In the genomic region with DNA sequence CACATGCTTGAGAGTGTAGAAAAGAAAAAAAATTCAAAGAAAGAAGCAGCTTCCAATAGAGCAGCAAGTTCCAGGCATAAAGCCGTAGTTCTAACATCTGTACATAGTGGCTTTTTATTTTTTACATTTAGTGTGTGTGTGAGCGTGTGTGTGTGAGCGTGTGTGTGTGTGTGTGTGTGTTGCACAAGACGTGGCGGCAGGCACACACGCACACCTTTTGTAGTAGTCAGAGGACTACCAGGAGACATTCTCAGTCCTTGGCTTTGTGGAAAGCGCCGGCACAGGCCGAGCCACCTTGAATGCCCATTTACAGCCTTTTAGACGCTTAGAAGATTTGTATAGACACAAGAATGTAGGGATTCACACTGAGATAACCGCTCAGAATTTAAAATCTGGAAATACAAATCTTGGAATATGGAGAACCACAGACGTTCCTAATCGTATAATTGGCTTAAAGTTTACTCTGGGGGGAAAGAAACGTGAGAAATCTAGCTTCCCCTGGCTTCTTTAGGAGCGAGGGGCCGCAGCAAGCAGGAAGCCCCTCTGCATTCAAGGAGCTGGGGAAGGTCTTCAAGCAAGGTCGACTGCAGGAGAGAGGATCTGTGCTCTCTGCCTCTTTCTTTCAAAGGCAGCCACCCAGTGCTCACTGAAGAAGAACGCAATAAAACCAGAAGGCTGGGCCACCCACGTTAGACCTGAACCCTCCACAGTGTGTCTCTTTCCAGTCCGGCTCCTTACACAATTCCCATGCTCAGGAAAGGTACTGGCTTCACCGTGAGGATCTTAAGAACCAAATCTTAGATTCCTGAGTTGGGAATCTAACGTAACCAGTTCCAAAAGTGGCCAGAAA, we compare ENCODE assay signal across 14 mouse cellular contexts. TPM values are rescaled to one million over a fixed set of nuclear protein-coding genes. Genes with fewer than 3 reads are reported as not detected.
DNase-seq lines count a peak whose midpoint lies in the region; ATAC-seq and TF ChIP-seq lines count a peak whose summit lies in the region.
"Had no signal": no experiment of that assay in that cellular context is flagged by ENCODE, and none has a peak within 500 bp of the region (broad histone marks: within the 10 kb centered on the region; RNA-seq: fewer than 3 reads in every experiment).

No protein-coding gene starts in this region.

- no peak for DNase-seq in heart, postnatal 36 days
- no peak for DNase-seq in kidney, postnatal 0 days (ENCODE audit: low spot score)
- DNase-seq in kidney, adult 11 months, result no peak
- peak; percentile 46 for DNase-seq in limb, embryonic 10.5 days (ENCODE audit: low spot score)
- peak; percentile 17 for DNase-seq in neural tube, embryonic 10.5 days (ENCODE audit: extremely low spot score, low spot score)
- DNase-seq in gastrocnemius, adult 8-10 months (ENCODE audit: low spot score in 2 of 2), result no peak
- no peak for DNase-seq in liver, embryonic 11.5 days (ENCODE audit: low spot score)
- DNase-seq: adrenal gland, postnatal 14 days; cerebellum, adult 2 months; kidney, postnatal 25 days; liver, postnatal 0 days had no signal

- no peak for ATAC-seq in heart, embryonic 11.5 days (replicated peaks; ENCODE audit: insufficient number of reproducible peaks, low FRiP score, low TSS enrichment)
- ATAC-seq in kidney, postnatal 0 days (replicated peaks; ENCODE audit: low FRiP score, low read depth), result no peak
- no peak for ATAC-seq in liver, embryonic 11.5 days (replicated peaks; ENCODE audit: low FRiP score)
- ATAC-seq: liver, postnatal 0 days had no signal

- peaks cover 8% of the 10 kb centered on the region for H3K4me1 ChIP-seq in heart, embryonic 11.5 days (ENCODE audit: control insufficient read depth, insufficient read depth, low read length)
- no peaks in the 10 kb centered on the region for H3K4me1 ChIP-seq in kidney, postnatal 0 days (replicated peaks; ENCODE audit: insufficient read depth, low read length)
- peaks cover 29% of the 10 kb centered on the region for H3K4me1 ChIP-seq in limb, embryonic 10.5 days
- no peaks in the 10 kb centered on the region for H3K4me1 ChIP-seq in liver, embryonic 11.5 days (replicated peaks; ENCODE audit: control insufficient read depth, insufficient read depth, low read length)

- intact Hi-C loops in heart, postnatal 36 days (cut with DNase I), result loop anchor here (10.0 kb wide), 1 partner anchor 137 kb away; no protein-coding TSS in a partner anchor

- TF ChIP-seq CTCF in kidney, postnatal 0 days (IDR thresholded peaks at IDR 0.05; ENCODE audit: low read depth), result no peak

- H3K4me2 ChIP-seq in heart, embryonic 11.5 days, result peak overlapping the region; percentile 7; the same call in 1 of the 2 replicates
- peak overlapping the region; percentile 23 for H3K4me2 ChIP-seq in kidney, postnatal 0 days (ENCODE audit: low read length)
- no peak overlapping the region for H3K4me2 ChIP-seq in liver, embryonic 11.5 days

- H3K27ac ChIP-seq in heart, embryonic 11.5 days (ENCODE audit: low read depth, low read length), result no peak overlapping the region
- no peak overlapping the region for H3K27ac ChIP-seq in kidney, postnatal 0 days
- H3K27ac ChIP-seq in limb, embryonic 10.5 days, result no peak overlapping the region
- no peak overlapping the region for H3K27ac ChIP-seq in liver, embryonic 11.5 days (ENCODE audit: low read depth, low read length)

- no peaks in the 10 kb centered on the region for H3K36me3 ChIP-seq in heart, embryonic 11.5 days (ENCODE audit: control insufficient read depth, insufficient read depth, low read length)
- no peaks in the 10 kb centered on the region for H3K36me3 ChIP-seq in kidney, postnatal 0 days (ENCODE audit: insufficient read depth, low read length)
- no peaks in the 10 kb centered on the region for H3K36me3 ChIP-seq in limb, embryonic 10.5 days
- no peaks in the 10 kb centered on the region for H3K36me3 ChIP-seq in liver, embryonic 11.5 days (ENCODE audit: control insufficient read depth, insufficient read depth, low read length)

- no peak overlapping the region for H3K9ac ChIP-seq in heart, embryonic 11.5 days (ENCODE audit: low read depth, low read length)
- no peak overlapping the region for H3K9ac ChIP-seq in kidney, postnatal 0 days (ENCODE audit: low read depth, low read length)
- no peak overlapping the region for H3K9ac ChIP-seq in liver, embryonic 11.5 days (ENCODE audit: low read depth, low read length)
- H3K9ac ChIP-seq: liver, postnatal 0 days had no signal

- H3K4me3 ChIP-seq in heart, embryonic 11.5 days (ENCODE audit: low read depth, low read length), result no peak overlapping the region
- 0 out of 2 replicates have a peak overlapping the region, but pooled peaks have one; percentile 6 for H3K4me3 ChIP-seq in kidney, postnatal 0 days (replicated peaks; ENCODE audit: low read depth, low read length)
- peak overlapping the region; percentile 13; the same call in 1 of the 2 replicates for H3K4me3 ChIP-seq in limb, embryonic 10.5 days
- no peak overlapping the region for H3K4me3 ChIP-seq in liver, embryonic 11.5 days (ENCODE audit: low read depth, low read length)

- peaks cover 91% of the 10 kb centered on the region for H3K27me3 ChIP-seq in heart, embryonic 11.5 days (ENCODE audit: control insufficient read depth, insufficient read depth, low read length)
- peaks cover 98% of the 10 kb centered on the region for H3K27me3 ChIP-seq in kidney, postnatal 0 days (ENCODE audit: insufficient read depth, low read length)
- peaks cover 100% of the 10 kb centered on the region for H3K27me3 ChIP-seq in limb, embryonic 10.5 days (ENCODE audit: low read depth, poor library complexity, severe bottlenecking)
- H3K27me3 ChIP-seq in liver, embryonic 11.5 days (replicated peaks; ENCODE audit: control insufficient read depth, insufficient read depth, low read length), result peaks cover 100% of the 10 kb centered on the region

- no peaks in the 10 kb centered on the region for H3K9me3 ChIP-seq in heart, embryonic 11.5 days (replicated peaks; ENCODE audit: control insufficient read depth, low read length)
- no peaks in the 10 kb centered on the region for H3K9me3 ChIP-seq in kidney, postnatal 0 days (replicated peaks; ENCODE audit: low read length)
- H3K9me3 ChIP-seq in limb, embryonic 10.5 days (replicated peaks), result no peaks in the 10 kb centered on the region
- no peaks in the 10 kb centered on the region for H3K9me3 ChIP-seq in liver, embryonic 11.5 days (ENCODE audit: control insufficient read depth, low read length)

- WGBS in heart, embryonic 11.5 days (ENCODE audit: insufficient replicate concordance), result 18% methylated on average over 22 of the region's 22 CpGs
- 11% methylated on average over 22 of the region's 22 CpGs for WGBS in kidney, postnatal 0 days
- 11% methylated on average over 22 of the region's 22 CpGs for WGBS in limb, embryonic 10.5 days
- 20% methylated on average over 22 of the region's 22 CpGs for WGBS in liver, embryonic 11.5 days

RNA-seq across cellular contexts. Expression of gene Foxe1, which starts 1.4 kb away (rescaled TPM):
- polyA plus RNA-seq in heart, embryonic 11.5 days (2014; fragmentation: Nextera tagmentation; extraction: Ambion mirVana), result 0.07 TPM in 2 replicates
- not detected for total RNA-seq in heart, postnatal 36 days (2021)
- polyA plus RNA-seq in kidney, postnatal 0 days (2015; fragmentation: Nextera tagmentation; extraction: Ambion mirVana), result not detected in 2 replicates
- 0.35 TPM in 1 of 2 replicates, not detected in the other for polyA plus RNA-seq in limb, embryonic 10.5 days (2016; fragmentation: Nextera tagmentation; extraction: Ambion mirVana)
- not detected for total RNA-seq in gastrocnemius, adult 8-10 months (2022)
- not detected in 2 replicates for polyA plus RNA-seq in liver, embryonic 11.5 days (2014; fragmentation: Nextera tagmentation; extraction: Ambion mirVana)
- total RNA-seq: adrenal gland, postnatal 14 days; granulocyte monocyte progenitor cell, adult 5-6 weeks had no signal
- polyA plus RNA-seq: C2C12; cerebellum, adult 2 months; liver, postnatal 0 days had no signal

RNA-seq across cellular contexts. Expression of gene Trmo, which starts 47.2 kb away (rescaled TPM):
- polyA plus RNA-seq in heart, embryonic 11.5 days (2014; fragmentation: Nextera tagmentation; extraction: Ambion mirVana), result 8.4 and 11.5 TPM in 2 replicates
- 1 to 10 TPM; 3.4 to 4.2 TPM for total RNA-seq in heart, postnatal 36 days (2021)
- polyA plus RNA-seq in kidney, postnatal 0 days (2015; fragmentation: Nextera tagmentation; extraction: Ambion mirVana), result 9.6 and 10.1 TPM in 2 replicates
- polyA plus RNA-seq in limb, embryonic 10.5 days (2016; fragmentation: Nextera tagmentation; extraction: Ambion mirVana), result 11.5 and 11.9 TPM in 2 replicates
- 1 to 10 TPM; 2.1 to 2.8 (median 2.5) TPM for total RNA-seq in gastrocnemius, adult 8-10 months (2022)
- polyA plus RNA-seq in liver, embryonic 11.5 days (2014; fragmentation: Nextera tagmentation; extraction: Ambion mirVana), result 14.1 and 14.7 TPM in 2 replicates

Comparison
In these comparisons a context has a peak if more than half of its experiments do, and no peak if none do; other contexts are left out.
1. H3K4me3 ChIP-seq: peak in kidney, postnatal 0 days (single experiment) and limb, embryonic 10.5 days (single experiment); none in heart, embryonic 11.5 days (single experiment) and liver, embryonic 11.5 days (single experiment).
2. DNase-seq: peak in limb, embryonic 10.5 days (single experiment) and neural tube, embryonic 10.5 days (single experiment); none in heart, postnatal 36 days (0 of 2), kidney, postnatal 0 days (single experiment), kidney, adult 11 months (single experiment), gastrocnemius, adult 8-10 months (0 of 2) and liver, embryonic 11.5 days (single experiment).